Mouse (Mus musculus) limb, embryonic 14.5 days (tissue): ENCODE measurements around the gene Bsn. TPM values are rescaled to one million over a fixed set of nuclear protein-coding genes. Genes with fewer than 3 reads are reported as not detected.

Experiments
- ATAC-seq: fragments of 200-750 bp; cut with Nextera tagmentation; 2 replicates; pipeline ENCODE4 v1.8.0; 2017; ENCODE audit warnings: low read depth, moderate number of reproducible peaks, moderate TSS enrichment; ENCODE audit not compliant: low FRiP score
- DNase-seq: peaks from one replicate; pipeline ENCODE4 v3.0.0-alpha.2; 2015; ENCODE audit warnings: low spot score
- H3K27ac ChIP-seq: fragments of 300-500 bp; sonication (generic); replicated peaks from 2 replicates; pipeline ENCODE4 v1.5.1; 2014; ENCODE audit warnings: low read depth, mild to moderate bottlenecking, low read length, moderate library complexity, mixed read lengths
- H3K27me3 ChIP-seq: fragments of 300-500 bp; sonication (generic); 2 replicates; pipeline ENCODE4 v1.6.1; 2014; ENCODE audit warnings: low read length, mixed read lengths; ENCODE audit not compliant: control insufficient read depth, insufficient read depth
- H3K36me3 ChIP-seq: fragments of 300-500 bp; sonication (generic); 2 replicates; pipeline ENCODE4 v1.6.1; 2014; ENCODE audit warnings: mild to moderate bottlenecking, low read length, moderate library complexity, mixed read lengths; ENCODE audit not compliant: control insufficient read depth, insufficient read depth
- H3K4me1 ChIP-seq: fragments of 300-500 bp; sonication (generic); 2 replicates; pipeline ENCODE4 v1.6.1; 2014; ENCODE audit warnings: antibody characterized with exemption, low read length, mixed read lengths; ENCODE audit not compliant: control insufficient read depth, insufficient read depth
- H3K4me2 ChIP-seq: fragments of 300-500 bp; sonication (generic); replicated peaks from 2 replicates; pipeline ENCODE4 v1.6.1; 2014; ENCODE audit warnings: low read depth, mild to moderate bottlenecking, low read length, moderate library complexity; ENCODE audit not compliant: severe bottlenecking
- H3K4me3 ChIP-seq: fragments of 300-500 bp; sonication (generic); replicated peaks from 2 replicates; pipeline ENCODE4 v1.5.1; 2014; ENCODE audit warnings: low read length
- H3K9ac ChIP-seq: fragments of 300-500 bp; sonication (generic); 2 replicates; pipeline ENCODE4 v1.6.1; 2014; ENCODE audit warnings: mild to moderate bottlenecking, low read depth, low read length, moderate library complexity; ENCODE audit not compliant: severe bottlenecking
- H3K9me3 ChIP-seq: fragments of 300-500 bp; sonication (generic); 2 replicates; pipeline ENCODE4 v1.6.1; 2016; ENCODE audit warnings: low read length; ENCODE audit not compliant: control insufficient read depth
- POLR2A ChIP-seq: fragments of 200-500 bp; IDR thresholded peaks from 2 replicates; pipeline ENCODE4 v1.8.0; 2012; ENCODE audit warnings: inconsistent platforms, mild to moderate bottlenecking, moderate library complexity, borderline replicate concordance; ENCODE audit not compliant: insufficient read depth, insufficient read length; ENCODE audit errors: extremely low read depth
- WGBS: fragments of 180-500 bp; shearing (Covaris S2); extraction: QIAGEN DNeasy Blood & Tissue Kit; methylation state at CpG from one replicate; pipeline ENCODE4 v1.1.7; 2014; 5-methylcytosine and 5-hydroxymethylcytosine counted together
- polyA plus RNA-seq, 2 experiments: library from polyadenylated mRNA; depleted of rRNA in 1 of 2; stranded (reverse) in 1 of 2; unstranded in 1 of 2; fragments of >200 nt; fragmentation: Nextera tagmentation in 1 of 2; extraction: Ambion mirVana in 1 of 2; gene quantifications; 2 replicates each; pipeline versions ENCODE4 v1.2.1 to v1.2.3; 2012 to 2014

Gene Bsn
- polyA plus RNA-seq, 2 experiments, result 0.73 to 1.1 TPM

GRCm38 (mm10) chr9:108123916-108124315 lies 66.3 kb downstream of the Bsn start:
- Histone ChIP-seq H3K27me3 (no peaks in the 10 kb centered on the region), H3K9me3 (no peaks in the 10 kb centered on the region), H3K4me3 (no peak overlapping the region), H3K9ac (no peak overlapping the region), H3K4me1 (peaks cover 7% of the 10 kb centered on the region; the same call in 1 of the 2 replicates), H3K4me2 (no peak overlapping the region), H3K27ac (no peak overlapping the region), H3K36me3 (no peaks in the 10 kb centered on the region)
- 84% methylated on average over 4 of the region's 4 CpGs for WGBS
- ATAC-seq (no peak), DNase-seq (no peak)
- TF ChIP-seq POLR2A, result no peak

- TF ChIP-seq POLR2A, result no peak
- WGBS, result 87% methylated on average over 10 of the region's 10 CpGs
- Histone ChIP-seq H3K4me3 (no peak overlapping the region), H3K36me3 (no peaks in the 10 kb centered on the region), H3K4me1 (peaks cover 10% of the 10 kb centered on the region; the same call in 1 of the 2 replicates), H3K9me3 (no peaks in the 10 kb centered on the region), H3K4me2 (no peak overlapping the region), H3K27ac (no peak overlapping the region), H3K9ac (no peak overlapping the region), H3K27me3 (no peaks in the 10 kb centered on the region)
- ATAC-seq (no peak), DNase-seq (no peak)
These were observed 68.8 kb downstream of the Bsn start for GRCm38 (mm10) chr9:108121170-108121969.

GRCm38 (mm10) chr9:108120671-108121070 lies 69.5 kb downstream of the Bsn start:
- no peak overlapping the region for H3K9ac ChIP-seq
- no peak overlapping the region for H3K4me2 ChIP-seq
- no peaks in the 10 kb centered on the region for H3K36me3 ChIP-seq
- no peak for TF ChIP-seq POLR2A
- H3K27ac ChIP-seq, result no peak overlapping the region
- WGBS, result 92% methylated on average over 8 of the region's 8 CpGs
- H3K27me3 ChIP-seq, result no peaks in the 10 kb centered on the region
- ATAC-seq (no peak), DNase-seq (no peak)
- H3K9me3 ChIP-seq, result no peaks in the 10 kb centered on the region
- H3K4me1 ChIP-seq, result peaks cover 10% of the 10 kb centered on the region; the same call in 1 of the 2 replicates
- no peak overlapping the region for H3K4me3 ChIP-seq

GRCm38 (mm10) chr9:108119891-108120411 lies 70.2 kb downstream of the Bsn start:
- Histone ChIP-seq H3K36me3 (no peaks in the 10 kb centered on the region), H3K4me2 (no peak overlapping the region), H3K27me3 (no peaks in the 10 kb centered on the region), H3K4me1 (peaks cover 10% of the 10 kb centered on the region; the same call in 1 of the 2 replicates), H3K4me3 (no peak overlapping the region), H3K9me3 (no peaks in the 10 kb centered on the region), H3K9ac (no peak overlapping the region), H3K27ac (0 out of 2 replicates have a peak overlapping the region, but pooled peaks have one; percentile 41)
- 68% methylated on average over 5 of the region's 11 CpGs for WGBS
- ATAC-seq, result peak; percentile 39; the same call in 1 of the 2 replicates
- no peak for TF ChIP-seq POLR2A
- DNase-seq, result no peak

DNA sequence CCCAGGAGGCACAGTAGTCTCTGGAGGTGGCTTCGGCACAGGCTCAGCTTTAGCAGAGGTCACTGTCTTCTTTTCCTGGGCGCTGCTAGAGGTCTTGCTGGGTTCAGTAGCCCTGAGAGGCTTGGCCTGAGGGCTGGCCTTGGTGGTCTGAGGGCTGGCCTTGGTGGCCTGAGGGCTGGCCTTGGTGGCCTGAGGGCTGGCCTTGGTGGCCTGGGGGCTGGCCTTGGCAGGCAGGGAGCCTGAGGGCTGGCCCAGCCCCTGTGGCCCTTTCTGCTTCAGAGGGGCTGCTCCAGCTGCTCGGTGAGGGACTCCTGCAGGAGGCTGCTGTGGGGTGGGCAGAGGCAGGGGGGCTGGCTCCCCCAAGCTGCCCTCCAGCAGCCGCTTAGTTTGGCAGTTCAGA lies 73.0 kb downstream of the Bsn start:
- 60% methylated on average over 4 of the region's 4 CpGs for WGBS
- H3K9me3 ChIP-seq, result no peaks in the 10 kb centered on the region
- H3K36me3 ChIP-seq, result no peaks in the 10 kb centered on the region
- peaks cover 7% of the 10 kb centered on the region; the same call in 1 of the 2 replicates for H3K4me1 ChIP-seq
- H3K4me3 ChIP-seq, result no peak overlapping the region
- peak overlapping the region; percentile 58 for H3K27ac ChIP-seq
- no peak overlapping the region for H3K9ac ChIP-seq
- H3K27me3 ChIP-seq, result no peaks in the 10 kb centered on the region
- peak; percentile 42; the same call in 1 of the 2 replicates for ATAC-seq
- DNase-seq, result no peak
- no peak overlapping the region for H3K4me2 ChIP-seq
- no peak for TF ChIP-seq POLR2A
